Mouse (Mus musculus) midbrain, embryonic 16.5 days (tissue): ENCODE measurements at regions not wholly inside any gene's neighbourhood (a gene's known extent, or its start where the extent isn't known, plus 50 kb on each side); places are given as distances from the start of the nearest gene placed in this dataset.

Source experiments
- ATAC-seq: fragments of 200-750 bp; cut with Nextera tagmentation; 2 replicates; pipeline ENCODE4 v1.8.0; 2017; ENCODE audit warnings: moderate TSS enrichment
- H3K27ac ChIP-seq: fragments of 300-500 bp; sonication (generic); 2 replicates; pipeline ENCODE4 v1.5.1; 2014; ENCODE audit warnings: mild to moderate bottlenecking, low read length, mixed read lengths
- H3K27me3 ChIP-seq: fragments of 300-500 bp; sonication (generic); 2 replicates; pipeline ENCODE4 v1.6.1; 2014; ENCODE audit warnings: low read depth, low read length, mixed read lengths; ENCODE audit not compliant: control insufficient read depth, insufficient read depth
- H3K36me3 ChIP-seq: fragments of 300-500 bp; sonication (generic); 2 replicates; pipeline ENCODE4 v1.6.1; 2014; ENCODE audit warnings: mild to moderate bottlenecking, low read length, moderate library complexity, mixed read lengths; ENCODE audit not compliant: control insufficient read depth, insufficient read depth
- H3K4me1 ChIP-seq: fragments of 300-500 bp; sonication (generic); 2 replicates; pipeline ENCODE4 v1.6.1; 2014; ENCODE audit warnings: mild to moderate bottlenecking, low read length, mixed read lengths; ENCODE audit not compliant: control insufficient read depth, insufficient read depth
- H3K4me2 ChIP-seq: fragments of 300-500 bp; sonication (generic); 2 replicates; pipeline ENCODE4 v1.6.1; 2014; ENCODE audit warnings: mild to moderate bottlenecking, low read length, mixed read lengths
- H3K4me3 ChIP-seq: fragments of 300-500 bp; sonication (generic); 2 replicates; pipeline ENCODE4 v1.5.1; 2014; ENCODE audit warnings: low read depth, mild to moderate bottlenecking, low read length, moderate library complexity, mixed read lengths
- H3K9ac ChIP-seq: fragments of 300-500 bp; sonication (generic); 2 replicates; pipeline ENCODE4 v1.6.1; 2014; ENCODE audit warnings: low read depth, low read length, mixed read lengths
- H3K9me3 ChIP-seq: fragments of 300-500 bp; sonication (generic); replicated peaks from 2 replicates; pipeline ENCODE4 v1.6.1; 2014; ENCODE audit warnings: mild to moderate bottlenecking, low read length, mixed read lengths; ENCODE audit not compliant: control insufficient read depth, poor library complexity, severe bottlenecking
- WGBS: fragments of 180-500 bp; shearing (Covaris S2); extraction: QIAGEN DNeasy Blood & Tissue Kit; methylation state at CpG from one replicate; pipeline ENCODE4 v1.1.7; 2014; 5-methylcytosine and 5-hydroxymethylcytosine counted together

GRCm38 (mm10) chr14:28801681-28802080, 216.3 kb upstream of the Lrtm1 start:
- H3K27ac ChIP-seq: no peak overlapping the region
- H3K36me3 ChIP-seq: no peaks in the 10 kb centered on the region
- H3K4me1 ChIP-seq: no peaks in the 10 kb centered on the region
- no peak for ATAC-seq
- H3K4me3 ChIP-seq: no peak overlapping the region
- no peak overlapping the region for H3K9ac ChIP-seq
- no peaks in the 10 kb centered on the region; the same call in 1 of the 2 replicates for H3K9me3 ChIP-seq
- no peak overlapping the region for H3K4me2 ChIP-seq
- 62% methylated on average over 4 of the region's 4 CpGs for WGBS
- H3K27me3 ChIP-seq: no peaks in the 10 kb centered on the region; the same call in 1 of the 2 replicates

- Histone ChIP-seq H3K36me3 (no peaks in the 10 kb centered on the region), H3K4me1 (no peaks in the 10 kb centered on the region), H3K27me3 (no peaks in the 10 kb centered on the region; the same call in 1 of the 2 replicates), H3K4me2 (no peak overlapping the region), H3K9ac (no peak overlapping the region), H3K4me3 (no peak overlapping the region), H3K27ac (no peak overlapping the region), H3K9me3 (no peaks in the 10 kb centered on the region; the same call in 1 of the 2 replicates)
- 83% methylated on average over 5 of the region's 5 CpGs for WGBS
- no peak for ATAC-seq
Measured at GRCm38 (mm10) chr14:28802126-28802525, 215.9 kb upstream of the Lrtm1 start.

DNA sequence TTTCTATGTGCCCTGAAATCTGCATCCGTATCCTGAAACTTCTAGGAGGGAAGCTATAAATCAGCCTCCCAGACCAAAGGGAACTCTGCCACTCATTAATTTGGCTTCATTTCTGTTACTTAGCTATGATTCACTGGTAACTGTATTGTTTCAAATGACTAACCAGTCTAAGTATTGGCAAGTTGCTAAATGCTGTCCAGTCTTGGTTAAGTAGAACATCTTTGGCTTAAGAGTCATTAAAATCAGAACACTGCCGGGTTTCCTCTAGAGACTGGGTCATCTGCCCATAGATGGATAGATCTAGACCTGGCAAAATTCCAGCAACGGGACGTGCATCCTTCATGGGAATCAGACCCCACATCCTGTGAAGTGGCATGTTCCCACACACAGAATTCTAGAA, 209.9 kb upstream of the Lrtm1 start:
- no peak overlapping the region for H3K4me3 ChIP-seq
- H3K4me2 ChIP-seq: no peak overlapping the region
- WGBS: 89% methylated on average over 4 of the region's 4 CpGs
- no peak overlapping the region for H3K9ac ChIP-seq
- no peak overlapping the region for H3K27ac ChIP-seq
- H3K9me3 ChIP-seq: no peaks in the 10 kb centered on the region; the same call in 1 of the 2 replicates
- no peaks in the 10 kb centered on the region for H3K27me3 ChIP-seq
- H3K4me1 ChIP-seq: no peaks in the 10 kb centered on the region
- ATAC-seq: no peak
- H3K36me3 ChIP-seq: no peaks in the 10 kb centered on the region

DNA sequence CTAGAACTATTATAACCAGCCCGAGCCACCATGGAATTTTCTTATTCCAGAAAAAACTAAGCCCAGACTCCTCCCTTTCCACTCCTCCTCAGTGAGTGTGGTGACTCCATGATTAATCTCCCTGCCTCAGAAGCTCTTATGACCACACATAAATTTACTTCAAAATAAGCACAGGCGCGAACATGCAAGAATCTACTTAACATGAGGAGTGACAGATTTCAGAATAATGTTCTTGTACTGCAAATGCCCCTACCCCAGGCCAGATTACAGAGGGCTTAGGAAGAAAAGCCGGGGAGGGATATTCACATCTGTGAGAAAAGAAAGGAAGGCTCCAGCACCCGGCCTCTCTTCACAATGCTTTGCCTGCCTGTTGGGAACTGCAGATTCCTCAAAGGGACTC, 208.7 kb upstream of the Lrtm1 start:
- H3K9me3 ChIP-seq: no peaks in the 10 kb centered on the region; the same call in 1 of the 2 replicates
- no peak overlapping the region for H3K9ac ChIP-seq
- no peaks in the 10 kb centered on the region for H3K27me3 ChIP-seq
- H3K4me2 ChIP-seq: no peak overlapping the region
- ATAC-seq: no peak
- H3K27ac ChIP-seq: no peak overlapping the region
- WGBS: 20% methylated on average over 5 of the region's 5 CpGs
- no peak overlapping the region for H3K4me3 ChIP-seq
- H3K4me1 ChIP-seq: no peaks in the 10 kb centered on the region
- H3K36me3 ChIP-seq: no peaks in the 10 kb centered on the region

GRCm38 (mm10) chr14:28820970-28821369, 197.0 kb upstream of the Lrtm1 start:
- Histone ChIP-seq H3K9me3 (no peaks in the 10 kb centered on the region), H3K27me3 (no peaks in the 10 kb centered on the region), H3K4me2 (no peak overlapping the region), H3K36me3 (no peaks in the 10 kb centered on the region), H3K4me3 (no peak overlapping the region), H3K27ac (no peak overlapping the region), H3K4me1 (no peaks in the 10 kb centered on the region), H3K9ac (no peak overlapping the region)
- no peak for ATAC-seq
- WGBS: 63% methylated on average over 5 of the region's 5 CpGs

DNA sequence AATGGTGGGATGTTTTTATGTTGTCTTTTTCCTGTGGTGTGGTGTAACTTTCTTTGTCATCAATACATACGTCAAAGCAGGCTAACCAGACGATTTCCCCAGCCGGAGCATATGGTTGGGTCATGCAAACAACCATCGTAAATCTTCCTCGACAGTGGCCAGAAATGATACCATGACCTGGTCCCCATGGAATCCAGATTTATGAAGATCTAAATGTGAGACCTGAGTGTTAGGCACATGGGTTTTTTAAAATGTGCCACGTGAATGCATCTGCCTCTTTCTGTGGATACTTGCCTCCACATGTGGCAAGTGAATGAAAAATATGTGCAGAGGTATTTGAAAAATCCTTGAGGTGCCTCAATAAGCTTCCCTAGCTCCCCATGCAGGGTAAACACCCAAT, 190.8 kb upstream of the Lrtm1 start:
- Histone ChIP-seq H3K9me3 (no peaks in the 10 kb centered on the region), H3K4me1 (no peaks in the 10 kb centered on the region), H3K27ac (no peak overlapping the region), H3K4me3 (no peak overlapping the region), H3K27me3 (no peaks in the 10 kb centered on the region), H3K9ac (no peak overlapping the region), H3K36me3 (no peaks in the 10 kb centered on the region), H3K4me2 (no peak overlapping the region)
- 79% methylated on average over 6 of the region's 6 CpGs for WGBS
- ATAC-seq: no peak

DNA sequence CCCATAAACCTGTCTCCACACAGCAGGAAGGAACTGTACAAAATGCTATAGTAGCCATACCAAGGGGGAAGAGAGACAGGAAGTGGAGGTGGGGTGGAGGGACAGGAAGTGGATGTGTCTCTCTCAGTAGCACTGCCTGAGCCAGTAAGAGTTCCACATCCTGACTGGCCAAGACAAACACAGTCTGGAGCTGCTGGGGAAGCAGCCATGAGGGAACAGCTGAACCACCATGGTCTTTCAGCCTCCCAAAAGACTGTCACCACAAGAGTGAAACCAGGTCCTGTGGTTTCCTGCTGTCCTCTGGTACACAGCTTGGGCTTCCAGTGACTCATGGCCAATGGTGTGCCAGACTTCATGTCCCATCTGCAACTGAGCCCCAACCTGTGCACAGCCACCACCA, 180.9 kb upstream of the Lrtm1 start:
- no peaks in the 10 kb centered on the region for H3K9me3 ChIP-seq
- no peaks in the 10 kb centered on the region for H3K36me3 ChIP-seq
- H3K9ac ChIP-seq: no peak overlapping the region
- no peak overlapping the region for H3K4me3 ChIP-seq
- H3K4me2 ChIP-seq: no peak overlapping the region
- no peaks in the 10 kb centered on the region for H3K27me3 ChIP-seq
- no peaks in the 10 kb centered on the region for H3K4me1 ChIP-seq
- H3K27ac ChIP-seq: no peak overlapping the region
- no peak for ATAC-seq

DNA sequence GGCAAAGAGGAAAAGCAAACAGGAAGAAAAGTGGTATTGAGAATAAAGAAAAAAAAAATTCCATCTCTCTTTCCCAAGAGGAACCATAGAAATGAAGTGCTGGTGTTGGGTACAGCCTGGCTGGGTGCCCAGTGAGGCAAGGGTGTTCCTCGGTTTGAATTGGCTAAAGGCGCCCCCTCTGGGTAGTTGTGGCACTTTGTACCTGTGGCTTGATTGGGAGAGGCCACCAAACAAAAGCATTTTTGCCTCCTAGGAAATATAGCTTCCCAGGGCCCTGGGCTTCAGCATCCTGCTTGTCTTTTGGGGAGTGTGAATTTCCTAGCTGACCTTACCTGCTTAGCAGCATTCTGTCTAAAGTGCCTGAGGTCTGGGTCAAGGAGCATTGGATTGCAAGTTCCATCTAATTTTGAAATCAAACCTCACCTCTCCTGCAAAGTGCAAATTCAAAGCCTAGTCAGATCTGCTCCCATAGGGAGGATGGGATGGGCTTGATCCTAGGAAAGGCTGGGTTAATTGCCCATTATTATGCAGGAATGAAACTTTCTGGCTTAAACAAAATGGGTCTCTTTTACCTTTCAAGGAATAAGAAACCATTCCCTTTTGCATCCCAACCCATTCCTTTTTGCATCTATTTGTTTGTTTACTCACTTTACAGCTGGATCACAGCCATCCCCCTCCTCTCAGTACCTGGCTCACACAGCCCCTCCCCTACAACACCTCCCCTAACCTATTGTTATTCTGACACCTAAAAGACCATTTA, 169.0 kb upstream of the Lrtm1 start:
- Histone ChIP-seq H3K4me1 (no peaks in the 10 kb centered on the region), H3K4me3 (no peak overlapping the region), H3K9me3 (no peaks in the 10 kb centered on the region), H3K27me3 (no peaks in the 10 kb centered on the region), H3K27ac (no peak overlapping the region), H3K4me2 (no peak overlapping the region), H3K36me3 (no peaks in the 10 kb centered on the region), H3K9ac (no peak overlapping the region)
- ATAC-seq: no peak
- WGBS: 19% methylated on average over 2 of the region's 2 CpGs
